Mouse (Mus musculus) MEL (cell line): ENCODE measurements at regions not wholly inside any gene's neighbourhood (a gene's known extent, or its start where the extent isn't known, plus 50 kb on each side); places are given as distances from the start of the nearest gene placed in this dataset.

Source experiments
- CTCF ChIP-seq, 3 experiments: IDR thresholded peaks in 2 of 3; conservative IDR thresholded peaks in 1 of 3; 2 replicates each; pipeline ENCODE4 v1.5.1; 2011 to 2012; ENCODE audit warnings: low read length in 3 of 3, low read depth in 2 of 3, mild to moderate bottlenecking in 2 of 3, improper control_type of control experiment in 1 of 3, inconsistent platforms in 1 of 3, mixed read lengths in 1 of 3, moderate library complexity in 1 of 3; ENCODE audit not compliant: control insufficient read depth in 1 of 3, insufficient read depth in 1 of 3, poor library complexity in 1 of 3, severe bottlenecking in 1 of 3
- ELF1 ChIP-seq: IDR thresholded peaks from 2 replicates; pipeline ENCODE4 v1.6.1; 2014; ENCODE audit warnings: low read depth, mild to moderate bottlenecking, inconsistent platforms, low read length, improper control_type of control experiment, moderate library complexity
- EP300 ChIP-seq, 2 experiments: IDR thresholded peaks; 2 replicates each; pipeline ENCODE4 v1.6.1; 2011; ENCODE audit warnings: improper control_type of control experiment in 2 of 2, low read length in 2 of 2, low read depth in 1 of 2, mild to moderate bottlenecking in 1 of 2
- ETS1 ChIP-seq: IDR thresholded peaks from 2 replicates; pipeline ENCODE4 v1.6.1; 2012; ENCODE audit warnings: low read depth, mild to moderate bottlenecking, inconsistent platforms, low read length, improper control_type of control experiment, moderate library complexity
- GATA1 ChIP-seq: IDR thresholded peaks from 2 replicates; pipeline ENCODE4 v1.6.1; 2011; ENCODE audit warnings: low read depth, low read length, improper control_type of control experiment
- JUND ChIP-seq: IDR thresholded peaks from 2 replicates; pipeline ENCODE4 v1.6.1; 2011; ENCODE audit warnings: low read depth, mild to moderate bottlenecking, improper control_type of control experiment, low read length
- MAFK ChIP-seq: IDR thresholded peaks from 2 replicates; pipeline ENCODE4 v1.6.1; 2011; ENCODE audit warnings: low read depth, mild to moderate bottlenecking, low read length, improper control_type of control experiment, borderline replicate concordance
- POLR2A ChIP-seq, 2 experiments: IDR thresholded peaks; 2 replicates each; pipeline ENCODE4 v1.6.1; 2011 to 2012; ENCODE audit warnings: low read length in 2 of 2, mild to moderate bottlenecking in 2 of 2, control low read depth in 1 of 2, improper control_type of control experiment in 1 of 2, low read depth in 1 of 2, moderate library complexity in 1 of 2; ENCODE audit not compliant: control insufficient read depth in 1 of 2, insufficient read depth in 1 of 2, poor library complexity in 1 of 2
- POLR2AphosphoS2 ChIP-seq: IDR thresholded peaks from 2 replicates; pipeline ENCODE4 v1.6.1; 2011; ENCODE audit warnings: low read length, improper control_type of control experiment
- RCOR1 ChIP-seq: IDR thresholded peaks from 2 replicates; pipeline ENCODE4 v1.6.1; 2012; ENCODE audit warnings: low read depth, mild to moderate bottlenecking, inconsistent platforms, low read length, improper control_type of control experiment
- SMC3 ChIP-seq: IDR thresholded peaks from 2 replicates; pipeline ENCODE4 v1.6.1; 2011; ENCODE audit warnings: low read depth, low read length, improper control_type of control experiment
- TAL1 ChIP-seq: IDR thresholded peaks from 2 replicates; pipeline ENCODE4 v1.6.1; 2012; ENCODE audit warnings: mild to moderate bottlenecking, inconsistent platforms, low read length, moderate library complexity, mixed read lengths
- TBP ChIP-seq: IDR thresholded peaks from 2 replicates; pipeline ENCODE4 v1.8.0; 2011; ENCODE audit warnings: low read depth, low read length, improper control_type of control experiment

- TF ChIP-seq CTCF (IDR thresholded peaks at IDR 0.05 in 2 of 3, conservative IDR thresholded peaks at IDR 0.05 in 1 of 3; ENCODE audit: control insufficient read depth in 1 of 3, insufficient read depth in 1 of 3, low read depth in 2 of 3, low read length in 3 of 3, poor library complexity in 1 of 3, severe bottlenecking in 1 of 3): no peak
- TF ChIP-seq ETS1: no peak
- no peak for TF ChIP-seq TBP
- TF ChIP-seq ELF1: no peak
- TF ChIP-seq SMC3: no peak
- TF ChIP-seq EP300 (IDR thresholded peaks at IDR 0.05; ENCODE audit: low read depth in 1 of 2, low read length in 2 of 2): no peak
- no peak for TF ChIP-seq POLR2A (IDR thresholded peaks at IDR 0.05; ENCODE audit: control insufficient read depth in 1 of 2, insufficient read depth in 1 of 2, low read depth in 1 of 2, low read length in 2 of 2, poor library complexity in 1 of 2)
- TF ChIP-seq POLR2AphosphoS2: no peak
- TF ChIP-seq TAL1: no peak
- TF ChIP-seq RCOR1: no peak
- no peak for TF ChIP-seq GATA1
- TF ChIP-seq MAFK: no peak
- TF ChIP-seq JUND: no peak
Measured at GRCm38 (mm10) chr8:103072646-103073045, 287.2 kb upstream of the Cdh11 start.
